11 mouse cellular contexts compared by ENCODE assay signal in the genomic region with DNA sequence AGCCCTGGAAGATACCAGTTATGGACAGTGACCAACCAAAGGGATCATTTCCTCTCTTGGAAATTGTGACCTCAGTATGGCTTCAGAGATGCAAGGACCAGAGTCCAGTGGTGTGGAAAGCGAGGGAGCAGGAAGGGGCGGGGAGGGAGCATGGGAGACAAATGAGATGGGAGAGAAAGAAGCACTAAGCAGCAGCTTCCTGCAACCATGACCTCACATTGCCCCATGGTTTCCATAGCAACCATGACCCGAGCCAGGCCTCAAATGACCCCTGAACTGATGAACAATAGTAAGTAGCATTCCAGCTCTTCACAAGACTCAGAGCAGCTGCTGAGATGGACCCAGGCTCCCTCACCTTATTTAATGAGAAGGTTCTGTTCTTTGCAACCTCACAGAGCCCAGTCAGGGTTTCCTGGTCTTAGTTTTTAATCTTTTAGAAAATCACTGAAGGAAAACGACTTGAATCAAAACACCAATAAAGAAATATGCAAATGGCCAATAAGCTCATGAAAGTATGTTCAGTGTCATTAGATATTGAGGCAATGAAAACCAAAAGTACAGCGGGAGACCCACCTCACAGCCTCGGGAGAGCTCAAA. TPM values are rescaled to one million over a fixed set of nuclear protein-coding genes. Genes with fewer than 3 reads are reported as not detected.
DNase-seq lines count a peak whose midpoint lies in the region; ATAC-seq lines count a peak whose summit lies in the region.
"Had no signal": no experiment of that assay in that cellular context is flagged by ENCODE, and none has a peak within 500 bp of the region (broad histone marks: within the 10 kb centered on the region; RNA-seq: fewer than 3 reads in every experiment).

No protein-coding gene starts in this region.

- no peak overlapping the region for H3K4me2 ChIP-seq in kidney, embryonic 16.5 days (replicated peaks; ENCODE audit: low read depth, low read length)
- H3K4me2 ChIP-seq: heart, embryonic 15.5 days had no signal

- 36% methylated on average over 6 of the region's 6 CpGs for WGBS in kidney, embryonic 16.5 days

- no peak overlapping the region for H3K9ac ChIP-seq in kidney, embryonic 16.5 days (replicated peaks; ENCODE audit: low read length)
- H3K9ac ChIP-seq: heart, embryonic 15.5 days had no signal

- no peaks in the 10 kb centered on the region for H3K36me3 ChIP-seq in kidney, embryonic 16.5 days (ENCODE audit: insufficient read depth, low read length)
- H3K36me3 ChIP-seq: heart, embryonic 15.5 days had no signal

- peaks cover 7% of the 10 kb centered on the region for H3K4me1 ChIP-seq in kidney, embryonic 16.5 days (ENCODE audit: insufficient read depth, low read length)
- H3K4me1 ChIP-seq: heart, embryonic 15.5 days had no signal

- DNase-seq in cerebellum, postnatal 10 days, result peak; percentile 21 to 33
- DNase-seq in cerebellum, adult 9-11 months, result no peak
- DNase-seq in kidney, adult 11 months, result no peak
- DNase-seq in embryo, embryonic 11 days, result peak; percentile 84
- DNase-seq in lung, postnatal 36 days, result peak; percentile 32
- DNase-seq in c-Kit-positive CD71-positive TER-119-positive erythroid progenitor cells, embryonic 14.5 days (ENCODE audit: low spot score), result no peak
- no peak for DNase-seq in right cerebral cortex, adult 2 months (ENCODE audit: low spot score in 2 of 2)
- DNase-seq: right cerebral cortex, postnatal 14 days had no signal

- no peak overlapping the region for H3K27ac ChIP-seq in kidney, embryonic 16.5 days (ENCODE audit: low read length)
- H3K27ac ChIP-seq: heart, embryonic 15.5 days had no signal

- H3K4me3 ChIP-seq in kidney, embryonic 16.5 days (ENCODE audit: low read length), result no peak overlapping the region
- H3K4me3 ChIP-seq: heart, embryonic 15.5 days had no signal

- no peaks in the 10 kb centered on the region for H3K9me3 ChIP-seq in kidney, embryonic 16.5 days (ENCODE audit: low read length)
- H3K9me3 ChIP-seq: heart, embryonic 15.5 days had no signal

- ATAC-seq in kidney, embryonic 16.5 days (ENCODE audit: low FRiP score, low TSS enrichment), result peak; percentile 47; the same call in 1 of the 2 replicates

- H3K27me3 ChIP-seq in kidney, embryonic 16.5 days (ENCODE audit: insufficient read depth, low read length), result no peaks in the 10 kb centered on the region
- H3K27me3 ChIP-seq: heart, embryonic 15.5 days had no signal

RNA-seq across cellular contexts. Expression of a gene that starts 31.0 kb away (rescaled TPM):
- not detected in 2 replicates for polyA plus RNA-seq in kidney, embryonic 16.5 days (2015; fragmentation: Nextera tagmentation; extraction: Ambion mirVana)
- polyA plus RNA-seq: heart, embryonic 15.5 days; limb, embryonic 14.5 days had no signal

Comparison
In these comparisons a context has a peak if more than half of its experiments do, and no peak if none do; other contexts are left out.
1. DNase-seq: peak in cerebellum, postnatal 10 days (2 of 2), embryo, embryonic 11 days (single experiment) and lung, postnatal 36 days (single experiment); none in cerebellum, adult 9-11 months (single experiment), kidney, adult 11 months (single experiment), c-Kit-positive CD71-positive TER-119-positive erythroid progenitor cells, embryonic 14.5 days (single experiment) and right cerebral cortex, adult 2 months (0 of 2).